Mouse (Mus musculus) embryo, embryonic 11.5 days (tissue): ENCODE data around the gene Pnck.
A peak's percentile ranks its signal among the peaks of the same experiment; 100 is the strongest.

Source experiments
- DNase-seq: peaks from one replicate; pipeline ENCODE4 v3.0.0-alpha.2; 2012; ENCODE audit warnings: low read depth, low spot score

Gene Pnck

GRCm38 (mm10) chrX:73639901-73640469 is 19.9 kb downstream of the Pnck start:
- no peak for DNase-seq

- peak; percentile 51 for DNase-seq
Measured at GRCm38 (mm10) chrX:73639255-73639675, 20.7 kb downstream of the Pnck start, which contains the start of gene Dusp9. Dusp9 (plus strand) TSS chrX:73639419.

- DNase-seq = no peak
Measured at GRCm38 (mm10) chrX:73637415-73637814, 22.5 kb downstream of the Pnck start.

- DNase-seq = no peak
Measured at GRCm38 (mm10) chrX:73635425-73635824, 24.5 kb downstream of the Pnck start.

- no peak for DNase-seq
Measured at GRCm38 (mm10) chrX:73626981-73627380, 32.9 kb downstream of the Pnck start.

- no peak for DNase-seq
Measured at GRCm38 (mm10) chrX:73619890-73620289, 40.0 kb downstream of the Pnck start.

GRCm38 (mm10) chrX:73619401-73619800 is 40.5 kb downstream of the Pnck start:
- DNase-seq = no peak

GRCm38 (mm10) chrX:73615876-73616275 is 44.0 kb downstream of the Pnck start:
- no peak for DNase-seq

GRCm38 (mm10) chrX:73613665-73614064 is 46.3 kb downstream of the Pnck start:
- no peak for DNase-seq
